Mouse (Mus musculus) megakaryocyte, embryonic 14.5 days (primary cell): Measurements from ENCODE around the gene Gm525.

Source experiments
- FLI1 ChIP-seq: IDR thresholded peaks from 2 replicates; pipeline ENCODE4 v1.6.1; 2012; ENCODE audit warnings: low read length, inconsistent platforms, mixed read lengths
- GATA1 ChIP-seq: IDR thresholded peaks from 3 replicates; pipeline ENCODE4 v1.6.1; 2012; ENCODE audit warnings: mixed read lengths, low read length, inconsistent platforms, borderline replicate concordance

GRCm38 (mm10) chr11:89092714-89093113, 19.1 kb downstream of the Gm525 start:
- TF ChIP-seq GATA1 (no peak), FLI1 (no peak)
